Mouse (Mus musculus): ENCODE measurements at regions not wholly inside any gene's neighbourhood (a gene's known extent, or its start where the extent isn't known, plus 50 kb on each side); places are given as distances from the start of the nearest gene placed in this dataset.

- no peak for TF ChIP-seq CTCF (IDR thresholded peaks at IDR 0.05; ENCODE audit: low read depth)
- H3K27ac ChIP-seq (ENCODE audit: low read depth, low read length), result no peak overlapping the region
- no peak overlapping the region for H3K4me2 ChIP-seq (ENCODE audit: low read depth)
- ATAC-seq, result no peak
- no peaks in the 10 kb centered on the region for H3K27me3 ChIP-seq (ENCODE audit: insufficient read depth, low read length)
- WGBS, result 76% methylated on average over 4 of the region's 4 CpGs
- DNase-seq, result no peak
- no peaks in the 10 kb centered on the region for H3K4me1 ChIP-seq (ENCODE audit: insufficient read depth)
- no peaks in the 10 kb centered on the region for H3K36me3 ChIP-seq (ENCODE audit: insufficient read depth)
- no peak overlapping the region for H3K4me3 ChIP-seq (ENCODE audit: low read depth, low read length)
- H3K9ac ChIP-seq, result no peak overlapping the region
- H3K9me3 ChIP-seq (ENCODE audit: low read length), result no peaks in the 10 kb centered on the region
These were observed 547.4 kb downstream of the Med13l start for GRCm38 (mm10) chr5:119107898-119108297.

- H3K27ac ChIP-seq (ENCODE audit: low read depth, low read length), result no peak overlapping the region
- H3K27me3 ChIP-seq (ENCODE audit: insufficient read depth, low read length), result no peaks in the 10 kb centered on the region
- ATAC-seq (no peak), DNase-seq (no peak)
- no peaks in the 10 kb centered on the region for H3K9me3 ChIP-seq (ENCODE audit: low read length)
- no peak overlapping the region for H3K9ac ChIP-seq
- H3K4me1 ChIP-seq (ENCODE audit: insufficient read depth), result no peaks in the 10 kb centered on the region
- no peak overlapping the region for H3K4me2 ChIP-seq (ENCODE audit: low read depth)
- H3K4me3 ChIP-seq (ENCODE audit: low read depth, low read length), result no peak overlapping the region
- no peak for TF ChIP-seq CTCF (IDR thresholded peaks at IDR 0.05; ENCODE audit: low read depth)
- no peaks in the 10 kb centered on the region for H3K36me3 ChIP-seq (ENCODE audit: insufficient read depth)
- WGBS, result 98% methylated on average over 1 of the region's 1 CpGs
These were observed 549.0 kb downstream of the Med13l start for GRCm38 (mm10) chr5:119109501-119109900.

- no peak overlapping the region for H3K27ac ChIP-seq (ENCODE audit: low read depth, low read length)
- TF ChIP-seq CTCF (IDR thresholded peaks at IDR 0.05; ENCODE audit: low read depth), result no peak
- WGBS, result 42% methylated on average over 7 of the region's 7 CpGs
- no peak overlapping the region for H3K4me3 ChIP-seq (ENCODE audit: low read depth, low read length)
- no peaks in the 10 kb centered on the region for H3K27me3 ChIP-seq (ENCODE audit: insufficient read depth, low read length)
- DNase-seq, result no peak
- H3K4me1 ChIP-seq (ENCODE audit: insufficient read depth), result no peaks in the 10 kb centered on the region
- no peak overlapping the region for H3K4me2 ChIP-seq (ENCODE audit: low read depth)
- H3K9ac ChIP-seq, result no peak overlapping the region
- no peaks in the 10 kb centered on the region for H3K9me3 ChIP-seq (ENCODE audit: low read length)
- no peaks in the 10 kb centered on the region for H3K36me3 ChIP-seq (ENCODE audit: insufficient read depth)
- ATAC-seq, result no peak
These were observed 553.6 kb downstream of the Med13l start for GRCm38 (mm10) chr5:119114074-119114473.

- 90% methylated on average over 7 of the region's 7 CpGs for WGBS
- Histone ChIP-seq H3K4me1 (ENCODE audit: insufficient read depth) (no peaks in the 10 kb centered on the region), H3K9me3 (ENCODE audit: low read length) (no peaks in the 10 kb centered on the region)
These were observed 544.7 kb upstream of the Tbx3 start for GRCm38 (mm10) chr5:119125745-119126144.

GRCm38 (mm10) chr5:119130176-119130575 lies 540.3 kb upstream of the Tbx3 start:
- 95% methylated on average over 7 of the region's 7 CpGs for WGBS
- H3K4me2 ChIP-seq (ENCODE audit: low read depth), result no peak overlapping the region

More at GRCm38 (mm10) chr5:119125745-119126144, 544.7 kb upstream of the Tbx3 start:
- no peaks in the 10 kb centered on the region for H3K27me3 ChIP-seq (ENCODE audit: insufficient read depth, low read length)
- no peak overlapping the region for H3K27ac ChIP-seq (ENCODE audit: low read depth, low read length)
- ATAC-seq (no peak), DNase-seq (no peak)
- H3K4me2 ChIP-seq (ENCODE audit: low read depth), result no peak overlapping the region
- H3K4me3 ChIP-seq (ENCODE audit: low read depth, low read length), result no peak overlapping the region
- no peak for TF ChIP-seq CTCF (IDR thresholded peaks at IDR 0.05; ENCODE audit: low read depth)
- H3K36me3 ChIP-seq (ENCODE audit: insufficient read depth), result no peaks in the 10 kb centered on the region
- no peak overlapping the region for H3K9ac ChIP-seq

GRCm38 (mm10) chr5:119131461-119131860 lies 539.0 kb upstream of the Tbx3 start:
- no peak overlapping the region for H3K27ac ChIP-seq (ENCODE audit: low read depth, low read length)
- TF ChIP-seq CTCF (IDR thresholded peaks at IDR 0.05; ENCODE audit: low read depth), result no peak
- 79% methylated on average over 10 of the region's 10 CpGs for WGBS
- no peaks in the 10 kb centered on the region for H3K4me1 ChIP-seq (ENCODE audit: insufficient read depth)
- DNase-seq (no peak), ATAC-seq (no peak)
- no peaks in the 10 kb centered on the region for H3K9me3 ChIP-seq (ENCODE audit: low read length)
- no peak overlapping the region for H3K4me2 ChIP-seq (ENCODE audit: low read depth)
- no peaks in the 10 kb centered on the region for H3K36me3 ChIP-seq (ENCODE audit: insufficient read depth)
- no peak overlapping the region for H3K9ac ChIP-seq
- no peak overlapping the region for H3K4me3 ChIP-seq (ENCODE audit: low read depth, low read length)
- no peaks in the 10 kb centered on the region for H3K27me3 ChIP-seq (ENCODE audit: insufficient read depth, low read length)

More at GRCm38 (mm10) chr5:119130176-119130575, 540.3 kb upstream of the Tbx3 start:
- Histone ChIP-seq H3K36me3 (ENCODE audit: insufficient read depth) (no peaks in the 10 kb centered on the region), H3K9me3 (ENCODE audit: low read length) (no peaks in the 10 kb centered on the region), H3K27me3 (ENCODE audit: insufficient read depth, low read length) (no peaks in the 10 kb centered on the region), H3K9ac (no peak overlapping the region), H3K4me1 (ENCODE audit: insufficient read depth) (no peaks in the 10 kb centered on the region), H3K4me3 (ENCODE audit: low read depth, low read length) (no peak overlapping the region), H3K27ac (ENCODE audit: low read depth, low read length) (no peak overlapping the region)
- ATAC-seq, result no peak
- TF ChIP-seq CTCF (IDR thresholded peaks at IDR 0.05; ENCODE audit: low read depth), result no peak
- no peak for DNase-seq

- Histone ChIP-seq H3K27me3 (ENCODE audit: insufficient read depth, low read length) (no peaks in the 10 kb centered on the region), H3K4me2 (ENCODE audit: low read depth) (no peak overlapping the region), H3K27ac (ENCODE audit: low read depth, low read length) (no peak overlapping the region), H3K9me3 (ENCODE audit: low read length) (no peaks in the 10 kb centered on the region), H3K9ac (no peak overlapping the region), H3K4me1 (ENCODE audit: insufficient read depth) (no peaks in the 10 kb centered on the region), H3K4me3 (ENCODE audit: low read depth, low read length) (no peak overlapping the region), H3K36me3 (ENCODE audit: insufficient read depth) (no peaks in the 10 kb centered on the region)
- ATAC-seq (no peak), DNase-seq (no peak)
- WGBS, result 57% methylated on average over 13 of the region's 13 CpGs
- TF ChIP-seq CTCF (IDR thresholded peaks at IDR 0.05; ENCODE audit: low read depth), result no peak
These were observed 537.1 kb upstream of the Tbx3 start for GRCm38 (mm10) chr5:119133378-119133777.

- WGBS, result 76% methylated on average over 8 of the region's 8 CpGs
- no peak for TF ChIP-seq CTCF (IDR thresholded peaks at IDR 0.05; ENCODE audit: low read depth)
- Histone ChIP-seq H3K27ac (ENCODE audit: low read depth, low read length) (no peak overlapping the region), H3K9me3 (ENCODE audit: low read length) (no peaks in the 10 kb centered on the region), H3K27me3 (ENCODE audit: insufficient read depth, low read length) (no peaks in the 10 kb centered on the region), H3K4me2 (ENCODE audit: low read depth) (no peak overlapping the region), H3K9ac (no peak overlapping the region), H3K4me1 (ENCODE audit: insufficient read depth) (no peaks in the 10 kb centered on the region), H3K36me3 (ENCODE audit: insufficient read depth) (no peaks in the 10 kb centered on the region), H3K4me3 (ENCODE audit: low read depth, low read length) (no peak overlapping the region)
- no peak for DNase-seq
- ATAC-seq, result no peak
These were observed 533.6 kb upstream of the Tbx3 start for GRCm38 (mm10) chr5:119136916-119137315.
